Comparison of ENCODE assay signal across 8 mouse cellular contexts in genomic region chr17:28080045-28080816, GRCm38 (mm10). TPM values are rescaled to one million over a fixed set of nuclear protein-coding genes. Genes with fewer than 3 reads are reported as not detected.
A peak's percentile ranks its signal among the peaks of the same experiment; 100 is the strongest.
DNase-seq lines count a peak whose midpoint lies in the region; ATAC-seq lines count a peak whose summit lies in the region.

Gene Tcp11 (minus strand): TSS chr17:28080639.

- H3K27me3 ChIP-seq in heart, embryonic 15.5 days, result peaks cover 9% of the 10 kb centered on the region; the same call in 1 of the 2 replicates
- no peaks in the 10 kb centered on the region for H3K27me3 ChIP-seq in limb, embryonic 11.5 days (ENCODE audit: control insufficient read depth, insufficient read depth, low read length)
- peaks cover 3% of the 10 kb centered on the region; the same call in 1 of the 2 replicates for H3K27me3 ChIP-seq in midbrain, embryonic 11.5 days (ENCODE audit: control insufficient read depth, insufficient read depth, low read length)
- H3K27me3 ChIP-seq in stomach, embryonic 14.5 days (ENCODE audit: control insufficient read depth, insufficient read depth, low read length), result no peaks in the 10 kb centered on the region

- no peaks in the 10 kb centered on the region for H3K9me3 ChIP-seq in heart, embryonic 15.5 days (replicated peaks)
- no peaks in the 10 kb centered on the region for H3K9me3 ChIP-seq in limb, embryonic 11.5 days (ENCODE audit: control insufficient read depth, low read length)
- no peaks in the 10 kb centered on the region for H3K9me3 ChIP-seq in midbrain, embryonic 11.5 days (ENCODE audit: control insufficient read depth, low read length)
- H3K9me3 ChIP-seq in stomach, embryonic 14.5 days (ENCODE audit: control insufficient read depth, low read depth, low read length), result no peaks in the 10 kb centered on the region

- peak; percentile 63 for ATAC-seq in heart, embryonic 15.5 days (replicated peaks; ENCODE audit: insufficient number of reproducible peaks, insufficient read depth, low FRiP score, low read depth)
- peak; percentile 76 for ATAC-seq in limb, embryonic 11.5 days (ENCODE audit: insufficient number of reproducible peaks, low FRiP score, low TSS enrichment, low read depth)
- peak; percentile 91 for ATAC-seq in midbrain, embryonic 11.5 days (ENCODE audit: low FRiP score)
- ATAC-seq in stomach, embryonic 14.5 days (ENCODE audit: insufficient number of reproducible peaks, insufficient read depth, low FRiP score, low read depth), result peak; percentile 87

- peak; percentile 68 for DNase-seq in adrenal gland, postnatal 14 days
- DNase-seq in adrenal gland, adult 8-10 months, result no peak
- peak; percentile 46 for DNase-seq in urinary bladder, postnatal 14 days (ENCODE audit: low spot score)
- DNase-seq in urinary bladder, adult 2 months (ENCODE audit: low spot score), result no peak
- peak; percentile 86 for DNase-seq in limb, embryonic 11.5 days (ENCODE audit: low spot score)
- DNase-seq in midbrain, embryonic 11.5 days (ENCODE audit: low spot score, missing footprints), result peak; percentile 96

- H3K4me1 ChIP-seq in heart, embryonic 15.5 days (replicated peaks), result peaks cover 14% of the 10 kb centered on the region
- 0 out of 2 replicates have a peak, but pooled peaks cover 2% of the 10 kb centered on the region for H3K4me1 ChIP-seq in limb, embryonic 11.5 days (ENCODE audit: control insufficient read depth, insufficient read depth, low read length)
- peaks cover 10% of the 10 kb centered on the region for H3K4me1 ChIP-seq in midbrain, embryonic 11.5 days (ENCODE audit: control insufficient read depth, insufficient read depth, low read length)
- H3K4me1 ChIP-seq in stomach, embryonic 14.5 days (ENCODE audit: control insufficient read depth, insufficient read depth, low read length), result peaks cover 12% of the 10 kb centered on the region; the same call in 1 of the 2 replicates

- peak within 1 kb of the TSS; percentile 58 for H3K9ac ChIP-seq in heart, embryonic 15.5 days
- peak within 1 kb of the TSS; percentile 59 for H3K9ac ChIP-seq in limb, embryonic 11.5 days (ENCODE audit: low read length)
- H3K9ac ChIP-seq in midbrain, embryonic 11.5 days (ENCODE audit: low read length), result peak within 1 kb of the TSS; percentile 57
- peak within 1 kb of the TSS; percentile 55 for H3K9ac ChIP-seq in stomach, embryonic 14.5 days (replicated peaks; ENCODE audit: low read depth, low read length)

- peak within 1 kb of the TSS; percentile 71 for H3K4me3 ChIP-seq in heart, embryonic 15.5 days
- peak within 1 kb of the TSS; percentile 69 for H3K4me3 ChIP-seq in limb, embryonic 11.5 days (ENCODE audit: low read depth, low read length)
- H3K4me3 ChIP-seq in midbrain, embryonic 11.5 days (ENCODE audit: low read depth, low read length), result peak within 1 kb of the TSS; percentile 45
- H3K4me3 ChIP-seq in stomach, embryonic 14.5 days (ENCODE audit: low read depth, low read length), result peak within 1 kb of the TSS; percentile 59

- H3K27ac ChIP-seq in heart, embryonic 15.5 days, result no peak within 1 kb of the TSS
- 0 out of 2 replicates have a peak within 1 kb of the TSS, but pooled peaks have one; percentile 4 for H3K27ac ChIP-seq in limb, embryonic 11.5 days (replicated peaks; ENCODE audit: low read depth, low read length)
- no peak within 1 kb of the TSS for H3K27ac ChIP-seq in midbrain, embryonic 11.5 days (ENCODE audit: low read depth, low read length)
- 0 out of 2 replicates have a peak within 1 kb of the TSS, but pooled peaks have one; percentile 27 for H3K27ac ChIP-seq in stomach, embryonic 14.5 days (ENCODE audit: low read length)

- H3K36me3 ChIP-seq in heart, embryonic 15.5 days, result no peaks in the 10 kb centered on the region
- no peaks in the 10 kb centered on the region for H3K36me3 ChIP-seq in limb, embryonic 11.5 days (ENCODE audit: control insufficient read depth, insufficient read depth, low read length)
- H3K36me3 ChIP-seq in midbrain, embryonic 11.5 days (ENCODE audit: control insufficient read depth, insufficient read depth, low read length), result no peaks in the 10 kb centered on the region
- no peaks in the 10 kb centered on the region for H3K36me3 ChIP-seq in stomach, embryonic 14.5 days (ENCODE audit: control insufficient read depth, insufficient read depth, low read length)

- WGBS in heart, embryonic 15.5 days, result 1% methylated on average over 57 of the region's 57 CpGs
- WGBS in limb, embryonic 11.5 days, result under 1% methylated on average over 50 of the region's 57 CpGs
- 2% methylated on average over 49 of the region's 57 CpGs for WGBS in midbrain, embryonic 11.5 days
- 1% methylated on average over 53 of the region's 57 CpGs for WGBS in stomach, embryonic 14.5 days

- H3K4me2 ChIP-seq in heart, embryonic 15.5 days, result peak within 1 kb of the TSS; percentile 100
- peak within 1 kb of the TSS; percentile 100 for H3K4me2 ChIP-seq in limb, embryonic 11.5 days (ENCODE audit: low read depth, severe bottlenecking)
- peak within 1 kb of the TSS; percentile 89 for H3K4me2 ChIP-seq in midbrain, embryonic 11.5 days
- H3K4me2 ChIP-seq in stomach, embryonic 14.5 days (replicated peaks; ENCODE audit: low read depth, low read length), result peak within 1 kb of the TSS; percentile 100

RNA-seq across cellular contexts. Expression of gene Tcp11, which starts in this region (rescaled TPM):
- not detected in 2 replicates for total RNA-seq in adrenal gland, postnatal 14 days (2021)
- under 1 TPM in 1 of 4 experiments, not detected in 3; 0.46 TPM for total RNA-seq in adrenal gland, adult 8-10 months (2022)
- polyA plus RNA-seq in urinary bladder, adult 2 months (2012; rRNA removed), result 0.19 and 0.43 TPM in 2 replicates
- polyA plus RNA-seq in heart, embryonic 15.5 days (2015; fragmentation: Nextera tagmentation; extraction: Ambion mirVana), result 0.34 and 0.80 TPM in 2 replicates
- 0.43 and 1.1 TPM in 2 replicates for polyA plus RNA-seq in limb, embryonic 11.5 days (2014; fragmentation: Nextera tagmentation; extraction: Ambion mirVana)
- polyA plus RNA-seq in midbrain, embryonic 11.5 days (2014; fragmentation: Nextera tagmentation; extraction: Ambion mirVana), result 0.70 and 1.0 TPM in 2 replicates
- polyA plus RNA-seq in stomach, embryonic 14.5 days (2014; fragmentation: Nextera tagmentation; extraction: Ambion mirVana), result 2.3 and 2.9 TPM in 2 replicates

Comparison
In these comparisons a context has a peak if more than half of its experiments do, and no peak if none do; other contexts are left out.
1. DNase-seq: peak in urinary bladder, postnatal 14 days (single experiment), limb, embryonic 11.5 days (single experiment) and midbrain, embryonic 11.5 days (single experiment); none in adrenal gland, adult 8-10 months (single experiment) and urinary bladder, adult 2 months (single experiment).
2. Peak in DNase-seq in adrenal gland, postnatal 14 days; RNA of the gene not detected or under 1 TPM.
3. Peak in ATAC-seq, H3K4me3 ChIP-seq, H3K9ac ChIP-seq and H3K4me2 ChIP-seq in heart, embryonic 15.5 days; RNA of the gene not detected or under 1 TPM.
4. H3K27ac ChIP-seq: peak in limb, embryonic 11.5 days (single experiment) and stomach, embryonic 14.5 days (single experiment); none in heart, embryonic 15.5 days (single experiment) and midbrain, embryonic 11.5 days (single experiment).
5. Peak in every context shown above with its lines, with median percentiles within 50 percentile points of each other: ATAC-seq, H3K4me2 ChIP-seq, H3K4me3 ChIP-seq and H3K9ac ChIP-seq.